Mouse (Mus musculus) cerebellum, adult 9-10 months (tissue): Measurements from ENCODE around the gene Dok4.

Experiments
- DNase-seq: peaks from one replicate; pipeline ENCODE4 v3.0.0; 2022

Dok4 gene

GRCm38 (mm10) chr8:94876197-94876730, at the start of gene Dok4:
Dok4 (minus strand) TSS chr8:94876330.
- peak; percentile 59 for DNase-seq

- no peak for DNase-seq
Observed at GRCm38 (mm10) chr8:94923405-94923804, 47.3 kb upstream of the Dok4 start, which contains the start of gene Adgrg5. Adgrg5 (plus strand) TSS chr8:94923694.

GRCm38 (mm10) chr8:94922602-94923001, 46.5 kb upstream of the Dok4 start:
- DNase-seq = no peak

- DNase-seq = no peak
Observed at GRCm38 (mm10) chr8:94922176-94922575, 46.0 kb upstream of the Dok4 start.

- DNase-seq = no peak
Observed at GRCm38 (mm10) chr8:94919256-94919655, 43.1 kb upstream of the Dok4 start.

- DNase-seq = no peak
Observed at GRCm38 (mm10) chr8:94917851-94918495, 41.8 kb upstream of the Dok4 start, which contains the start of gene Ccdc102a. Ccdc102a (minus strand) TSS chr8:94918098.

GRCm38 (mm10) chr8:94917352-94917751, 41.2 kb upstream of the Dok4 start:
- DNase-seq = peak; percentile 17

GRCm38 (mm10) chr8:94916960-94917324, 40.8 kb upstream of the Dok4 start:
- DNase-seq = no peak

GRCm38 (mm10) chr8:94916311-94916959, 40.3 kb upstream of the Dok4 start:
- no peak for DNase-seq

GRCm38 (mm10) chr8:94914701-94915101, 38.6 kb upstream of the Dok4 start:
- DNase-seq = no peak

GRCm38 (mm10) chr8:94914256-94914655, 38.1 kb upstream of the Dok4 start:
- DNase-seq = no peak

- no peak for DNase-seq
Observed at GRCm38 (mm10) chr8:94913061-94913660, 37.0 kb upstream of the Dok4 start.

- DNase-seq = peak; percentile 62
Observed at GRCm38 (mm10) chr8:94908847-94909246, 32.7 kb upstream of the Dok4 start.

GRCm38 (mm10) chr8:94907591-94908300, 31.6 kb upstream of the Dok4 start:
- DNase-seq = no peak

- peak; percentile 9 for DNase-seq
Observed at GRCm38 (mm10) chr8:94904450-94905175, 28.5 kb upstream of the Dok4 start.

GRCm38 (mm10) chr8:94903709-94904108, 27.6 kb upstream of the Dok4 start:
- no peak for DNase-seq

- DNase-seq = no peak
Observed at GRCm38 (mm10) chr8:94901031-94901430, 24.9 kb upstream of the Dok4 start.

GRCm38 (mm10) chr8:94900617-94901016, 24.5 kb upstream of the Dok4 start:
- DNase-seq = no peak

GRCm38 (mm10) chr8:94899262-94899661, 23.1 kb upstream of the Dok4 start:
- DNase-seq = no peak

- no peak for DNase-seq
Observed at GRCm38 (mm10) chr8:94892917-94893316, 16.8 kb upstream of the Dok4 start.

- DNase-seq = no peak
Observed at GRCm38 (mm10) chr8:94888383-94889036, 12.4 kb upstream of the Dok4 start.

- no peak for DNase-seq
Observed at GRCm38 (mm10) chr8:94880742-94881141, 4.6 kb upstream of the Dok4 start.
